Mouse (Mus musculus) midbrain, embryonic 16.5 days (tissue): ENCODE measurements around the gene Dbp. TPM values are rescaled to one million over a fixed set of nuclear protein-coding genes. Genes with fewer than 3 reads are reported as not detected.
"Not testable (repeated sequence)": the region's sequence is repeated elsewhere in the genome, so short reads cannot be mapped to it uniquely, and the experiment has no call there.

Experiments used
- ATAC-seq: fragments of 200-750 bp; cut with Nextera tagmentation; 2 replicates; pipeline ENCODE4 v1.8.0; 2017; ENCODE audit warnings: moderate TSS enrichment
- H3K27ac ChIP-seq: fragments of 300-500 bp; sonication (generic); 2 replicates; pipeline ENCODE4 v1.5.1; 2014; ENCODE audit warnings: mild to moderate bottlenecking, low read length, mixed read lengths
- H3K27me3 ChIP-seq: fragments of 300-500 bp; sonication (generic); 2 replicates; pipeline ENCODE4 v1.6.1; 2014; ENCODE audit warnings: low read depth, low read length, mixed read lengths; ENCODE audit not compliant: control insufficient read depth, insufficient read depth
- H3K36me3 ChIP-seq: fragments of 300-500 bp; sonication (generic); 2 replicates; pipeline ENCODE4 v1.6.1; 2014; ENCODE audit warnings: mild to moderate bottlenecking, low read length, moderate library complexity, mixed read lengths; ENCODE audit not compliant: control insufficient read depth, insufficient read depth
- H3K4me1 ChIP-seq: fragments of 300-500 bp; sonication (generic); 2 replicates; pipeline ENCODE4 v1.6.1; 2014; ENCODE audit warnings: mild to moderate bottlenecking, low read length, mixed read lengths; ENCODE audit not compliant: control insufficient read depth, insufficient read depth
- H3K4me2 ChIP-seq: fragments of 300-500 bp; sonication (generic); 2 replicates; pipeline ENCODE4 v1.6.1; 2014; ENCODE audit warnings: mild to moderate bottlenecking, low read length, mixed read lengths
- H3K4me3 ChIP-seq: fragments of 300-500 bp; sonication (generic); 2 replicates; pipeline ENCODE4 v1.5.1; 2014; ENCODE audit warnings: low read depth, mild to moderate bottlenecking, low read length, moderate library complexity, mixed read lengths
- H3K9ac ChIP-seq: fragments of 300-500 bp; sonication (generic); 2 replicates; pipeline ENCODE4 v1.6.1; 2014; ENCODE audit warnings: low read depth, low read length, mixed read lengths
- H3K9me3 ChIP-seq: fragments of 300-500 bp; sonication (generic); replicated peaks from 2 replicates; pipeline ENCODE4 v1.6.1; 2014; ENCODE audit warnings: mild to moderate bottlenecking, low read length, mixed read lengths; ENCODE audit not compliant: control insufficient read depth, poor library complexity, severe bottlenecking
- WGBS: fragments of 180-500 bp; shearing (Covaris S2); extraction: QIAGEN DNeasy Blood & Tissue Kit; methylation state at CpG from one replicate; pipeline ENCODE4 v1.1.7; 2014; 5-methylcytosine and 5-hydroxymethylcytosine counted together
- polyA plus RNA-seq: library from polyadenylated mRNA; unstranded; fragments of >200 nt; fragmentation: Nextera tagmentation; extraction: Ambion mirVana; gene quantifications from 2 replicates; pipeline ENCODE4 v1.2.1, GENCODE M21; 2015

Gene Dbp
- polyA plus RNA-seq = 2.3 and 3.4 TPM in 2 replicates

- peak within 1 kb of the TSS; percentile 98 for H3K4me2 ChIP-seq
- WGBS = 0% methylated on average over 36 of the region's 36 CpGs
- peaks cover 72% of the 10 kb centered on the region for H3K4me1 ChIP-seq
Measured at GRCm38 (mm10) chr7:45704730-45705442, at the start of gene Dbp. TSS of gene Dbp (plus strand) at chr7:45705088.

GRCm38 (mm10) chr7:45660746-45661478, 44.0 kb upstream of the Dbp start:
- Histone ChIP-seq H3K27ac (no peak overlapping the region), H3K9ac (no peak overlapping the region), H3K4me3 (no peak overlapping the region), H3K27me3 (no peaks in the 10 kb centered on the region), H3K4me2 (no peak overlapping the region), H3K4me1 (no peaks in the 10 kb centered on the region), H3K36me3 (no peaks in the 10 kb centered on the region), H3K9me3 (no peaks in the 10 kb centered on the region)
- whole genome bisulfite sequencing = 81% methylated on average over 11 of the region's 11 CpGs
- ATAC-seq = no peak

More at GRCm38 (mm10) chr7:45704730-45705442, at the start of gene Dbp:
- Histone ChIP-seq H3K36me3 (peaks cover under 1% of the 10 kb centered on the region; the same call in 1 of the 2 replicates), H3K9ac (peak within 1 kb of the TSS; percentile 84), H3K27me3 (no peaks in the 10 kb centered on the region), H3K9me3 (no peaks in the 10 kb centered on the region), H3K4me3 (peak within 1 kb of the TSS; percentile 62), H3K27ac (peak within 1 kb of the TSS; percentile 86)
- ATAC-seq = peak; percentile 82

DNA sequence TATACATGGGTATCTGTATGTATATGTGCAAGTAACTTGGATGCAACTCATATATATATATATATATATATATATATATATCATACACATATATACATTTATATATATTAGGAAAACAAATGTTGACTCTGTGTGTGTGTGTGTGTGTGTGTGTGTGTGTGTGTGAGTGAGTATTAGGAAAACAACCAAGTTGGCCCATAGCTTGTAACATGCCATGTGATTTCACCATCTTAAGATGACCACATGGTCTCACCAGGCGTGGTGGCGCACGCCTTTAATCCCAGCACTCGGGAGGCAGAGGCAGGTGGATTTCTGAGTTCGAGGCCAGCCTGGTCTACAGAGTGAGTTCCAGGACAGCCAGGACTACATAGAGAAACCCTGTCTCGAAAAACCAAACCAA, 43.2 kb upstream of the Dbp start:
- 93% methylated on average over 5 of the region's 6 CpGs for WGBS
- H3K9me3 ChIP-seq, ATAC-seq: not testable (repeated sequence)

DNA sequence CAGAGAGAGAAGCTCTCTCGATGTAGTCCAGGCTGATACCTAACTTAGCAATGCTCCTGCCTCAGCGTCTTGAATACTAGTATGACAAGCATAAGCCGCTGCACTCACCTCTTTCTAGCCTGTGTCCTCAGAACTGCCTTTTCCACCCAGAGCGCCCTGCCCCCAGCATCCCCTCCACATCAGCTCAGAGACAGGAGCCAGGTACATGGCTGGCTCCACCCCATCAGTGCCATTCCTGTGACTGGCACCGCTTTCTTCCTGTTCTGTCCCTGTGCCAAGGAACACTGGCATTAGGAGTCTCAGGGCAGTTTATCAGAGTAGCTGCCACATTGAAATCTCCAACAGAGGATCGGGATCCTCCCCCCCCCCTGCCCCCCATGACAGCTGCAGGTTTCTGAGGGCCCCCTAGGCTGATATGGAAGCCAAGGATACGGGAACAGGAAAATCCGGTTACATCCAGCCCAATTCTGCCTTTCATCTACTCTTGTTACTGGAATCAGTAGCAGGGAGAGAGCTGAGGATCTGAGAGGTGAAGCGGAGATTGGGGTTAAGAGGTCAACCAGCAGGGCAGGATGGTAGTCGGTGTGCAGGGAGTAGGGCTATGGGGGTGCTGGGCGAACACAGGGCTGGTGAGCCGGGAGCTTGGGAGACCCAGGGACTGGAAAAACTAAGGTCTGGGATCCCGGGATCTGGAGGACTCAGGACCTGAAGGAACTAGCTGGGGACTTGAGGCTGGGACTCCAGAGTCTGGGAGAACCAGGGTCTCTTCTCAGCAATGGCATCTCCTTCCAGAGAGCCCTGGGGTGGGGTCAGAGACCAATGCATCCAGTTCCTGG, 39.4 kb upstream of the Dbp start:
- H3K36me3 ChIP-seq = no peaks in the 10 kb centered on the region
- no peaks in the 10 kb centered on the region for H3K4me1 ChIP-seq
- H3K9me3 ChIP-seq = no peaks in the 10 kb centered on the region
- WGBS = 66% methylated on average over 13 of the region's 13 CpGs
- no peak for ATAC-seq
- H3K4me3 ChIP-seq = no peak overlapping the region
- no peak overlapping the region for H3K4me2 ChIP-seq
- H3K27ac ChIP-seq = no peak overlapping the region
- no peaks in the 10 kb centered on the region for H3K27me3 ChIP-seq
- H3K9ac ChIP-seq = no peak overlapping the region

More for the DNA sequence above, 43.2 kb upstream of the Dbp start:
- H3K27me3 ChIP-seq, H3K4me1 ChIP-seq, H3K9ac ChIP-seq, H3K36me3 ChIP-seq, H3K4me2 ChIP-seq, H3K27ac ChIP-seq, H3K4me3 ChIP-seq: not testable (repeated sequence)

GRCm38 (mm10) chr7:45666161-45666560, 38.7 kb upstream of the Dbp start, which contains the start of gene Fut2:
TSS of gene Fut2 (minus strand) at chr7:45666394.
- Histone ChIP-seq H3K4me2 (no peak within 1 kb of the TSS), H3K9ac (no peak within 1 kb of the TSS), H3K4me3 (no peak within 1 kb of the TSS), H3K4me1 (no peaks in the 10 kb centered on the region), H3K27me3 (no peaks in the 10 kb centered on the region), H3K27ac (no peak within 1 kb of the TSS), H3K36me3 (no peaks in the 10 kb centered on the region), H3K9me3 (no peaks in the 10 kb centered on the region)
- 81% methylated on average over 7 of the region's 7 CpGs for WGBS
- ATAC-seq = no peak

- Histone ChIP-seq H3K27ac (no peak overlapping the region), H3K4me2 (no peak overlapping the region), H3K9ac (no peak overlapping the region), H3K9me3 (no peaks in the 10 kb centered on the region), H3K36me3 (no peaks in the 10 kb centered on the region), H3K4me1 (no peaks in the 10 kb centered on the region), H3K4me3 (no peak overlapping the region), H3K27me3 (no peaks in the 10 kb centered on the region)
- WGBS = 74% methylated on average over 14 of the region's 14 CpGs
- no peak for ATAC-seq
Measured at GRCm38 (mm10) chr7:45667761-45668160, 37.1 kb upstream of the Dbp start.

DNA sequence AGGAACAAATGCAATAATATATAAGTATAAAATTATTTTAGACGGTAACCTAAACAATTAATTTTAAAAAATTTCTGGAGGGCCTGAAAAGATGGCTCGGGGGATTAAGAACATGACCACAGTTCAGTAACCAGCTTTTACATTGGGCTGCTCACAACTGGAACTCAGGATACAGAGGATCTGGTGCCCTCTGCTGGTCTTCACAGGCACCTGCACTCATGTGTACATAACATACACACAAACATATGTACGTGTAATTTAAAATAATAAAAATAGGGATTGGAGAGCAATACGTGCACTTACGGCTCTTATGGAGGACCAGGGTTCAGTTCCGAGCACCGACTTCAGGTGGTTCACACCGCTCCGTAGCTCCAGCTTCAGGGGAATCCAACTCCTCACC, 36.0 kb upstream of the Dbp start:
- H3K9me3 ChIP-seq = no peaks in the 10 kb centered on the region
- H3K27me3 ChIP-seq = no peaks in the 10 kb centered on the region
- H3K4me2 ChIP-seq = no peak overlapping the region
- H3K27ac ChIP-seq = no peak overlapping the region
- ATAC-seq = no peak
- H3K4me3 ChIP-seq = no peak overlapping the region
- no peak overlapping the region for H3K9ac ChIP-seq
- no peaks in the 10 kb centered on the region for H3K4me1 ChIP-seq
- H3K36me3 ChIP-seq = no peaks in the 10 kb centered on the region
- 95% methylated on average over 9 of the region's 9 CpGs for WGBS

- Histone ChIP-seq H3K27me3 (no peaks in the 10 kb centered on the region), H3K4me2 (no peak overlapping the region)
- WGBS = 78% methylated on average over 7 of the region's 7 CpGs
Measured at GRCm38 (mm10) chr7:45677627-45678295, 27.1 kb upstream of the Dbp start.

More at GRCm38 (mm10) chr7:45677627-45678295, 27.1 kb upstream of the Dbp start:
- Histone ChIP-seq H3K27ac (no peak overlapping the region), H3K9ac (no peak overlapping the region), H3K4me3 (no peak overlapping the region), H3K9me3 (no peaks in the 10 kb centered on the region), H3K36me3 (no peaks in the 10 kb centered on the region), H3K4me1 (peaks cover 3% of the 10 kb centered on the region; the same call in 1 of the 2 replicates)
- no peak for ATAC-seq
